Comparison of ENCODE assay signal across 10 mouse cellular contexts in the genomic region with DNA sequence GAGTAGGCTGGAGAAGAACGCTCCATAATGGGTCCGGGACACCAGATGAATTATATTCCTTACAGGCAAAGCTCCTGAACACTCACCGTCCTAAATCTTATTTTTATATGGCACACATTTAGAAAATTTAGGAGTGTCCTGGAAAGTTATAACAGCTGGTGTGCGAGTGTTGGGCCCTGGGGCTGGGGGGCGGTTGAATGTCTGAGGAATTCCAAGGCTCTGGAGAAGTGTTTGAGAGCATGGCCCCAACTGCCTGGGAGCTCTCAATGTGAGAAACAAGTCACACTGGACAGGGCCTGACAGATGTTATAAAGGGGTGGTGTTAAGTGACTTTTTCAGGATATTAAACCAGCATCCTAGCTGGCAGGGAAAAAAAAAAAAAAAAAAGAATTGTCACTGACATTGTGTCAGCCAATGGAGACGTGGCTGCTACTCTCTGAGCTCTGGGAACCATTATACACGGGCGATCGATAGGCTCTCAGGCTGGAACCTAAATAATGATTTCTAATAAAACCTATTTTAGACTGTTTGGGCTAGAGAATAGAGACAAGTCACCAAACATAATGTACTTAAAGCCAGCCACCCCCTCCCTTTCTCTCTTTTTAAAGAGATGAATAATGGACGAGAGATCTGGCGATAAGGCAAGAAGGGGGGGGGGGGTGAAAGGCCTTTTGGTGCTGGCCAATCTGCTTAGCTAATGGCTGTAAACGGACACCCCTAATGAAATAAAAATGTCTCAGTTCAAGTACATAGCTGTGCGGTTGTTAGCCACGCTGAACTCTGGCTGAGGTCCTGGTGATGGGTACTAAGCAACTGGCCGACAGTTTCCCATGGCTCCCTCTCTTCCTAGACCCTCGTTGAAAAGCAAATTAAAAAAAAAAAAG.
A peak's percentile ranks its signal among the peaks of the same experiment; 100 is the strongest.
DNase-seq lines count a peak whose midpoint lies in the region; ATAC-seq and TF ChIP-seq lines count a peak whose summit lies in the region.
"Had no signal": no experiment of that assay in that cellular context is flagged by ENCODE, and none has a peak within 500 bp of the region (broad histone marks: within the 10 kb centered on the region; RNA-seq: fewer than 3 reads in every experiment).

No protein-coding gene starts in this region.

- WGBS in embryonic facial prominence, embryonic 14.5 days: 48% methylated on average over 16 of the region's 16 CpGs
- 44% methylated on average over 16 of the region's 16 CpGs for WGBS in hindbrain, embryonic 15.5 days
- WGBS in midbrain, postnatal 0 days: 46% methylated on average over 16 of the region's 16 CpGs

- H3K4me3 ChIP-seq in embryonic facial prominence, embryonic 14.5 days (ENCODE audit: low read depth, low read length): no peak overlapping the region
- no peak overlapping the region for H3K4me3 ChIP-seq in hindbrain, embryonic 15.5 days
- H3K4me3 ChIP-seq in midbrain, postnatal 0 days (ENCODE audit: low read depth, low read length): peak overlapping the region; percentile 6; the same call in 1 of the 2 replicates

- ATAC-seq in embryonic facial prominence, embryonic 14.5 days (ENCODE audit: low read depth): peak; percentile 67; the same call in 1 of the 2 replicates
- peak; percentile 54; the same call in 1 of the 2 replicates for ATAC-seq in hindbrain, embryonic 15.5 days (ENCODE audit: low FRiP score, low read depth)
- ATAC-seq in midbrain, postnatal 0 days (ENCODE audit: low FRiP score): no peak
- no peak for ATAC-seq in megakaryocyte progenitor cell, adult 5-6 weeks (replicated peaks; ENCODE audit: poor library complexity)

- DNase-seq in kidney, postnatal 10 days: peak; percentile 23
- no peak for DNase-seq in kidney, adult 9 months
- DNase-seq in embryonic facial prominence, embryonic 14.5 days (ENCODE audit: low spot score): peak; percentile 60
- peak; percentile 11 for DNase-seq in midbrain, postnatal 0 days (ENCODE audit: low spot score)
- DNase-seq in left cerebral cortex, postnatal 10 days (ENCODE audit: extremely low spot score in 1 of 2, low spot score in 2 of 2): no peak
- DNase-seq in frontal cortex, postnatal 10 days (ENCODE audit: low spot score in 2 of 2): no peak
- DNase-seq: heart, postnatal 36 days; thymus, postnatal 36 days had no signal

- H3K27me3 ChIP-seq in embryonic facial prominence, embryonic 14.5 days (replicated peaks; ENCODE audit: control insufficient read depth, insufficient read depth, low read length): no peaks in the 10 kb centered on the region
- no peaks in the 10 kb centered on the region for H3K27me3 ChIP-seq in hindbrain, embryonic 15.5 days
- no peaks in the 10 kb centered on the region for H3K27me3 ChIP-seq in midbrain, postnatal 0 days (ENCODE audit: insufficient read depth, low read length)

- no peaks in the 10 kb centered on the region for H3K9me3 ChIP-seq in embryonic facial prominence, embryonic 14.5 days (ENCODE audit: control insufficient read depth, low read length)
- no peaks in the 10 kb centered on the region for H3K9me3 ChIP-seq in hindbrain, embryonic 15.5 days
- no peaks in the 10 kb centered on the region for H3K9me3 ChIP-seq in midbrain, postnatal 0 days (ENCODE audit: low read length)

- H3K4me1 ChIP-seq in embryonic facial prominence, embryonic 14.5 days (ENCODE audit: control insufficient read depth, insufficient read depth, low read length): 0 out of 2 replicates have a peak, but pooled peaks cover 5% of the 10 kb centered on the region
- H3K4me1 ChIP-seq in hindbrain, embryonic 15.5 days (replicated peaks): peaks cover 12% of the 10 kb centered on the region; the same call in 1 of the 2 replicates
- no peaks in the 10 kb centered on the region for H3K4me1 ChIP-seq in midbrain, postnatal 0 days (ENCODE audit: insufficient read depth, low read length)

- H3K9ac ChIP-seq in embryonic facial prominence, embryonic 14.5 days (ENCODE audit: low read depth, low read length): no peak overlapping the region
- H3K9ac ChIP-seq in hindbrain, embryonic 15.5 days: 0 out of 2 replicates have a peak overlapping the region, but pooled peaks have one; percentile 16
- 0 out of 2 replicates have a peak overlapping the region, but pooled peaks have one; percentile 19 for H3K9ac ChIP-seq in midbrain, postnatal 0 days (replicated peaks; ENCODE audit: low read length, poor library complexity, severe bottlenecking)

- no peak for TF ChIP-seq CTCF in midbrain, postnatal 0 days (IDR thresholded peaks at IDR 0.05)

- H3K4me2 ChIP-seq in embryonic facial prominence, embryonic 14.5 days (ENCODE audit: low read depth, low read length): peak overlapping the region; percentile 36
- peak overlapping the region; percentile 33 for H3K4me2 ChIP-seq in hindbrain, embryonic 15.5 days
- H3K4me2 ChIP-seq in midbrain, postnatal 0 days (ENCODE audit: low read depth, low read length, poor library complexity, severe bottlenecking): peak overlapping the region; percentile 35

- intact Hi-C loops in left cerebral cortex, postnatal 10 days (cut with DNase I): no loop called here

- no peaks in the 10 kb centered on the region for H3K36me3 ChIP-seq in embryonic facial prominence, embryonic 14.5 days (ENCODE audit: control insufficient read depth, insufficient read depth, low read length)
- no peaks in the 10 kb centered on the region for H3K36me3 ChIP-seq in hindbrain, embryonic 15.5 days
- no peaks in the 10 kb centered on the region for H3K36me3 ChIP-seq in midbrain, postnatal 0 days (ENCODE audit: insufficient read depth, low read length)

- H3K27ac ChIP-seq in embryonic facial prominence, embryonic 14.5 days (replicated peaks; ENCODE audit: low read depth, low read length): no peak overlapping the region; the same call in none of the 2 replicates
- no peak overlapping the region for H3K27ac ChIP-seq in hindbrain, embryonic 15.5 days (replicated peaks)
- H3K27ac ChIP-seq in midbrain, postnatal 0 days (ENCODE audit: low read depth, low read length): no peak overlapping the region

Comparison
In these comparisons a context has a peak if more than half of its experiments do, and no peak if none do; other contexts are left out.
1. DNase-seq: peak in kidney, postnatal 10 days (single experiment), embryonic facial prominence, embryonic 14.5 days (single experiment) and midbrain, postnatal 0 days (single experiment); none in kidney, adult 9 months (single experiment), left cerebral cortex, postnatal 10 days (0 of 2) and frontal cortex, postnatal 10 days (0 of 2).
2. ATAC-seq: peak in embryonic facial prominence, embryonic 14.5 days (single experiment) and hindbrain, embryonic 15.5 days (single experiment); none in midbrain, postnatal 0 days (single experiment) and megakaryocyte progenitor cell, adult 5-6 weeks (single experiment).
3. Peak in every context shown above with its lines, with median percentiles within 50 percentile points of each other: H3K4me2 ChIP-seq.